Mouse (Mus musculus) heart, embryonic 12.5 days (tissue): ENCODE measurements at regions not wholly inside any gene's neighbourhood (a gene's known extent, or its start where the extent isn't known, plus 50 kb on each side); places are given as distances from the start of the nearest gene placed in this dataset.

Source experiments
- ATAC-seq: fragments of 200-750 bp; cut with Nextera tagmentation; 2 replicates; pipeline ENCODE4 v1.8.0; 2017; ENCODE audit warnings: moderate TSS enrichment, moderate library complexity; ENCODE audit not compliant: insufficient number of reproducible peaks, low FRiP score
- H3K27ac ChIP-seq: fragments of 300-500 bp; sonication (generic); 2 replicates; pipeline ENCODE4 v1.5.1; 2016; ENCODE audit warnings: mild to moderate bottlenecking, moderate library complexity; ENCODE audit not compliant: poor library complexity, severe bottlenecking
- H3K27me3 ChIP-seq: fragments of 300-500 bp; sonication (generic); replicated peaks from 2 replicates; pipeline ENCODE4 v1.6.1; 2016; ENCODE audit warnings: mild to moderate bottlenecking, moderate library complexity
- H3K36me3 ChIP-seq: fragments of 300-500 bp; sonication (generic); 2 replicates; pipeline ENCODE4 v1.6.1; 2016; ENCODE audit warnings: mild to moderate bottlenecking, moderate library complexity
- H3K4me1 ChIP-seq: fragments of 300-500 bp; sonication (generic); replicated peaks from 2 replicates; pipeline ENCODE4 v1.6.1; 2016; ENCODE audit warnings: mild to moderate bottlenecking
- H3K4me2 ChIP-seq: fragments of 300-500 bp; sonication (generic); 2 replicates; pipeline ENCODE4 v1.6.1; 2016; ENCODE audit warnings: mild to moderate bottlenecking, moderate library complexity
- H3K4me3 ChIP-seq: fragments of 300-500 bp; sonication (generic); 2 replicates; pipeline ENCODE4 v1.5.1; 2016; ENCODE audit warnings: mild to moderate bottlenecking
- H3K9ac ChIP-seq: fragments of 300-500 bp; sonication (generic); 2 replicates; pipeline ENCODE4 v1.6.1; 2016; ENCODE audit warnings: mild to moderate bottlenecking, moderate library complexity
- H3K9me3 ChIP-seq: fragments of 300-500 bp; sonication (generic); replicated peaks from 2 replicates; pipeline ENCODE4 v1.6.1; 2016; ENCODE audit warnings: mild to moderate bottlenecking, moderate library complexity
- WGBS: fragments of 180-500 bp; shearing (Covaris S2); methylation state at CpG from one replicate; pipeline ENCODE4 v1.1.7; 2016; 5-methylcytosine and 5-hydroxymethylcytosine counted together

DNA sequence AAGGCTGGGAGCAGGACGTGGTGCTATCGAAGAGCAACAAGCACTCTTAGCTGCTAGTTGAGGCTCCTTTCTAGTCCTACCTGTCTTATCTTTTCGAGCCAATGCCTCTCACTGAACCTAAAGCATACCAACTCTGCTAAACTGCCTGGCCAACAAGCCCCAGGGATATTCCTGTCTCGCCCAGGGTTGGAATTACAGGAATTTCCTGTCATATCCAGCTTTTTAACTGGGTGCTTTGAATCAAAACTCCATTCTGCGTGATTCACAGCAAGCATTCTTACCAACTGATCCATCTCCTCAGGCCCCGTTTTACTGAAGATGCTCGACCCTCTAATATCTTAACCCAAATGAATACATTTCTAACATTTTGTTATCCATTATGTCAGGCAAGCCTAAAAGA, 412.3 kb downstream of the Efna5 start:
- Histone ChIP-seq H3K4me3 (no peak overlapping the region), H3K36me3 (no peaks in the 10 kb centered on the region), H3K4me1 (peaks cover 4% of the 10 kb centered on the region), H3K27ac (no peak overlapping the region), H3K9me3 (no peaks in the 10 kb centered on the region), H3K4me2 (no peak overlapping the region), H3K9ac (no peak overlapping the region), H3K27me3 (no peaks in the 10 kb centered on the region)
- 56% methylated on average over 7 of the region's 7 CpGs for WGBS
- no peak for ATAC-seq

DNA sequence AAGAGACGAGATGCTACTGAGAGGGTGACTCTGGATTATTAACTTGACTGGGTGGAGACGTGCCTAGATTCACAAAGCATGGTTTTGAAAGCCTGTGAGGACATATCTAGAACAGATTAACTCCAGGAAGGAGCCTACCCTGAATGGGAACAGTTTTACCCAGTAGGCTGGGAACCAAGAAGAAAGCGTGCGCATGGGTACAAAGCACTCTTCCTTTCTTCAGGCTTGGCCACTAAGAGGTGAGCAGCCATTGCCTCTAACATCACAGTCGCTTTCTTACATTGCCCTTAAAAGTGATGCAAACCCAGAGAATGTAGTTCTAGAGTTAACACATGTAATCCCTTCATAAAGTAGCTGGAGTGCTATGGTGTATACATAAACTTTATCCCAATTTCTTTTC, 414.0 kb downstream of the Efna5 start:
- Histone ChIP-seq H3K4me3 (no peak overlapping the region), H3K4me1 (peaks cover 4% of the 10 kb centered on the region)
- WGBS = 79% methylated on average over 5 of the region's 5 CpGs

DNA sequence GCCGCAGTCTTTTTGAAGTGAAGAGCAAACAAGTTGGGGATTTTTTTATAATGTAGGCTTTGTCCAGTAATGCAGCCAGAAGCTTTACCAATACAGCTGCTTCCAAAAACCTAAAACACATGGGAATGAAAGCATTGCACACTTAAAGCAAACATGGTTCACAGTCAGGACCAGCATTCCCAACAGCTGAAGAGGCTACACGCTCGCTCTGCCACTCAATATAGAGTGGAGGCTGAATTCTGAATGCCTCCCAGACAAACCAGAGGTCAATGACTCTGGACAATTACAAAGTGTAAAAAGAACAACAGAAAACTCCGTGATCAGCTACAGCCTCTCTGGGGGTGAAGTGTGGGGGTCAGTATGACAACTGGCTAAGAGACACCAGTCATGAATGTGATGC, 416.1 kb downstream of the Efna5 start:
- 84% methylated on average over 4 of the region's 4 CpGs for WGBS
- no peak overlapping the region for H3K9ac ChIP-seq
- no peaks in the 10 kb centered on the region for H3K9me3 ChIP-seq
- no peaks in the 10 kb centered on the region for H3K36me3 ChIP-seq
- H3K27me3 ChIP-seq = no peaks in the 10 kb centered on the region
- no peak overlapping the region for H3K4me2 ChIP-seq
- H3K27ac ChIP-seq = no peak overlapping the region
- H3K4me1 ChIP-seq = peaks cover 4% of the 10 kb centered on the region
- no peak for ATAC-seq
- H3K4me3 ChIP-seq = no peak overlapping the region

More for the DNA sequence above, 414.0 kb downstream of the Efna5 start:
- Histone ChIP-seq H3K27ac (no peak overlapping the region), H3K9me3 (no peaks in the 10 kb centered on the region), H3K9ac (no peak overlapping the region), H3K4me2 (no peak overlapping the region), H3K36me3 (no peaks in the 10 kb centered on the region), H3K27me3 (no peaks in the 10 kb centered on the region)
- ATAC-seq = no peak

- no peaks in the 10 kb centered on the region for H3K27me3 ChIP-seq
- H3K4me1 ChIP-seq = peaks cover 4% of the 10 kb centered on the region
- no peak overlapping the region for H3K9ac ChIP-seq
- H3K4me2 ChIP-seq = no peak overlapping the region
- no peak for ATAC-seq
- no peaks in the 10 kb centered on the region for H3K36me3 ChIP-seq
- no peaks in the 10 kb centered on the region for H3K9me3 ChIP-seq
- 85% methylated on average over 4 of the region's 4 CpGs for WGBS
- H3K27ac ChIP-seq = no peak overlapping the region
- no peak overlapping the region for H3K4me3 ChIP-seq
Measured at GRCm38 (mm10) chr17:62464228-62464627, 416.9 kb downstream of the Efna5 start.

GRCm38 (mm10) chr17:62461304-62462245, 419.5 kb downstream of the Efna5 start:
- ATAC-seq = no peak
- 71% methylated on average over 17 of the region's 17 CpGs for WGBS

GRCm38 (mm10) chr17:62458964-62459363, 422.2 kb downstream of the Efna5 start:
- ATAC-seq = no peak

More at GRCm38 (mm10) chr17:62461304-62462245, 419.5 kb downstream of the Efna5 start:
- Histone ChIP-seq H3K36me3 (no peaks in the 10 kb centered on the region), H3K4me2 (no peak overlapping the region), H3K4me1 (no peaks in the 10 kb centered on the region), H3K9me3 (no peaks in the 10 kb centered on the region), H3K27ac (no peak overlapping the region), H3K9ac (no peak overlapping the region), H3K4me3 (no peak overlapping the region), H3K27me3 (no peaks in the 10 kb centered on the region)

GRCm38 (mm10) chr17:62438045-62438444, 443.1 kb downstream of the Efna5 start:
- Histone ChIP-seq H3K4me1 (no peaks in the 10 kb centered on the region), H3K4me2 (no peak overlapping the region), H3K27me3 (no peaks in the 10 kb centered on the region), H3K27ac (no peak overlapping the region), H3K9ac (no peak overlapping the region), H3K4me3 (no peak overlapping the region), H3K36me3 (no peaks in the 10 kb centered on the region), H3K9me3 (no peaks in the 10 kb centered on the region)
- 82% methylated on average over 4 of the region's 4 CpGs for WGBS
- no peak for ATAC-seq

More at GRCm38 (mm10) chr17:62458964-62459363, 422.2 kb downstream of the Efna5 start:
- Histone ChIP-seq H3K4me3 (no peak overlapping the region), H3K9ac (no peak overlapping the region), H3K9me3 (no peaks in the 10 kb centered on the region), H3K36me3 (no peaks in the 10 kb centered on the region), H3K4me2 (no peak overlapping the region), H3K4me1 (no peaks in the 10 kb centered on the region), H3K27me3 (no peaks in the 10 kb centered on the region), H3K27ac (no peak overlapping the region)
- WGBS = 29% methylated on average over 7 of the region's 7 CpGs

DNA sequence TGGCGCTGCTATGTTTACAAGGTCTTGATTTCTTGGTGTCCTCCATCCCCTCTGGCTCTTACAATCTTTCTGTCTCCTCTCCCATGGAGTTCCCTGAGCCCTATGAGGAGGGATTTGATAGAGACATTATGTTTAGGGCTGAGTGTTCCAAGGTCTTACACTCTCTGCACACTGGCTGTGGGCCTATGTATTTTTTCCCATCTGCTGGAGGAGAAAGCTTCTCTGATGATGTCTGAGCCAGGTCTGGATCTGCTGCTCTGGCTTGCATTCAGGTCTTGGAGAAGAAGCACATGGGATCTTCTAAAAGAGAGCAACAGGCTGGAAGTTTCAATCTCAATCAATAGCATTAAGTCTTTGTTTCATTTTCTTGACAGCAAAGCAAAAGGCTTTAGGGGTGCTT, 445.1 kb downstream of the Efna5 start:
- no peaks in the 10 kb centered on the region for H3K9me3 ChIP-seq
- H3K27me3 ChIP-seq = no peaks in the 10 kb centered on the region
- H3K4me2 ChIP-seq = no peak overlapping the region
- H3K27ac ChIP-seq = no peak overlapping the region
- WGBS = 76% methylated on average over 1 of the region's 1 CpGs
- no peaks in the 10 kb centered on the region for H3K4me1 ChIP-seq
- H3K4me3 ChIP-seq = no peak overlapping the region
- ATAC-seq = no peak
- H3K9ac ChIP-seq = no peak overlapping the region
- no peaks in the 10 kb centered on the region for H3K36me3 ChIP-seq

DNA sequence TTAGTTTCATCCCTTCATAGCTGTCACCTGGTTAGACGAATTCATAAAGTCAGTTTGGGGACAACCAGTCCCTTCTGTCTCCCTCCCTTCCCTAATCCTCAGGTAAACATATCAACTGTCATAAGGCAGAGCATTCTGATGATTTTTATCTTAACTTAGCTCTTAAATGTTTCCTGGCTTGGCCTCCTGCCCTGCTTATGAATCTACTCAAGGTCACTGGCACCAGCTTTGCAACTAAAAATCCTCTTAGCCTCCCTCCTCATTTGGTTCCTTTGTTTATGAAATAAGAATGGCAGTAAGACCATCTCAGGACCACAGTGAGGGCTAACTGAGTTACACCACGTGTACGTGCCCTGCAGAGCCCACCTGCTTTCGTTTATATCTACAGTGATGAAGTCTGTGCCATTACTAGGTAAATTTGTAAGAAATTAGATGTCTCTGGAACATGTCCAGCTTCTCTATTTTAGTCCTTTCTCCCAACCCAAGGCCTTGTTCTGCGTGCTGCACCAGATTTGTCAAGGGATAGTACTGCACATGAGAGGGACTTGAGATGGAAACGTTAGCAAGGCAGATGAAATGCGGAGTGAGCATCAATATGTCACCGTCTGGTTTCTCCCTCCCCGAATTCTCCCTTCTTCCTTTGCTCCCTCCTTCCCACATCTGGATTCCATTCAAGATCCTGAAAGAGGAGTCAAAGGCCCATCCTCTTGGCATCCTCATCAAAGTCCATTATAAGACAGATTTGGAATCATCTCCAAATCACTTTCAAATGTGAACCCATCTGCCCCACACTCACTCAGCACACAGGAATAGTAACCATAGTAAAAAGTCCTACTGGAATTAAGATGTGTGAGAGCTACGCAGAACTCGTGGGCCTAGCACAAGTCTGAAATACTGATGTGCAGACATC, 457.4 kb downstream of the Efna5 start:
- Histone ChIP-seq H3K4me1 (no peaks in the 10 kb centered on the region), H3K4me2 (no peak overlapping the region), H3K9ac (no peak overlapping the region), H3K36me3 (no peaks in the 10 kb centered on the region), H3K9me3 (no peaks in the 10 kb centered on the region), H3K27ac (no peak overlapping the region), H3K27me3 (no peaks in the 10 kb centered on the region), H3K4me3 (no peak overlapping the region)
- no peak for ATAC-seq
- WGBS = 74% methylated on average over 11 of the region's 11 CpGs

DNA sequence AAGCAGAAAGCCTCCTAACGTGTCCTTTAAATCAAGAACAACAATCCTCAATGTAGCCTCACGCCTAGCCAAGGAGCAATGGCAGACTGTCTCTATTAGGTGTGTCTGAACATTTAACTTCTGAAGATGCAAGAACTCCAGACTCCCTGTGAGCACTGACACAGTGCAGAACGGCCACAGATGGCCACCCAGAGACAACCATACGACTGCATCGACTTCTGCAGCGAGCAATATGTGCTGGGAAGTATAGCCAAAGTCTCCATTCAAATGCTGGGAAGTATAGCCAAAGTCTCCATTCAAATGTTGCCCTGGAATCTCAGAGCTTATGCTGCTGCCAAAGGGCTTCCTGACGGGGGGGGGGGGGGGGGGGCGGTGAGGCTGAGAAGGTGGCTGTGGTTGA, 463.5 kb downstream of the Efna5 start:
- Histone ChIP-seq H3K9me3 (no peaks in the 10 kb centered on the region), H3K9ac (no peak overlapping the region), H3K27me3 (no peaks in the 10 kb centered on the region), H3K36me3 (no peaks in the 10 kb centered on the region), H3K4me1 (peaks cover 7% of the 10 kb centered on the region; the same call in 1 of the 2 replicates), H3K4me2 (no peak overlapping the region), H3K27ac (no peak overlapping the region), H3K4me3 (no peak overlapping the region)
- 74% methylated on average over 8 of the region's 8 CpGs for WGBS
- no peak for ATAC-seq

DNA sequence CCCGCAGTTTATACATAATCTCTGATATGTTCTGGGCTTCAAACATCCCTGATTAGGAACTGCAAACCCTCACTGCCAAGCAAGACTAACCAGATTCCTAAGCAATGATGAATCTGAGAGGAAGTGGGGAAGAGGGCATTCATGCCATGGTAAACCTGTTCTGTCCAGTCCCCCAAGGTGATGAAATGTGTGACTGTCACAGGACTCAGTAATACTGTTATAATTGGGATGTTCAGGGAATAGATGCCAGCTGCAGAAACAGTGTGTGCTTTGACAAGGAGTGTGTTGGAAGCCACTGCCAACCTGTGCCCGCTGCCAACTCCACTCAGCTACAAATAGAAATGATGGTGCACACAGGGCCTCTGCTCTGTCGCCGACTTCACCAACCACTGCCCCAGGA, 466.0 kb downstream of the Efna5 start:
- Histone ChIP-seq H3K27me3 (no peaks in the 10 kb centered on the region), H3K27ac (no peak overlapping the region), H3K4me2 (no peak overlapping the region), H3K36me3 (no peaks in the 10 kb centered on the region), H3K9ac (no peak overlapping the region), H3K4me3 (no peak overlapping the region), H3K4me1 (peaks cover 7% of the 10 kb centered on the region; the same call in 1 of the 2 replicates), H3K9me3 (no peaks in the 10 kb centered on the region)
- ATAC-seq = no peak
- WGBS = 76% methylated on average over 4 of the region's 4 CpGs
